Mouse (Mus musculus) bone marrow, adult 2 months (tissue): Measurements from ENCODE around the gene Platr17. TPM values are rescaled to one million over a fixed set of nuclear protein-coding genes. Genes with fewer than 3 reads are reported as not detected.
"Not testable (repeated sequence)": the region's sequence is repeated elsewhere in the genome, so short reads cannot be mapped to it uniquely, and the experiment has no call there.

Source experiments
- H3K27ac ChIP-seq: fragments of 200-500 bp; 2 replicates; pipeline ENCODE4 v1.5.1; 2012; ENCODE audit warnings: low read depth, mild to moderate bottlenecking, control low read depth, inconsistent platforms, low read length; ENCODE audit not compliant: control insufficient read depth, poor library complexity, insufficient read depth
- H3K4me1 ChIP-seq: fragments of 200-500 bp; 2 replicates; pipeline ENCODE4 v1.6.1; 2011; ENCODE audit warnings: low read length; ENCODE audit not compliant: control insufficient read depth, insufficient read depth
- H3K4me3 ChIP-seq: fragments of 200-500 bp; replicated peaks from 2 replicates; pipeline ENCODE3; 2011; ENCODE audit warnings: mild to moderate bottlenecking, low read depth, low read length, control low read depth; ENCODE audit not compliant: control insufficient read depth
- CTCF ChIP-seq: fragments of 200-500 bp; IDR thresholded peaks from 2 replicates; pipeline ENCODE4 v1.5.1; 2011; ENCODE audit warnings: low read length, control low read depth; ENCODE audit not compliant: control insufficient read depth, insufficient read depth
- POLR2A ChIP-seq: fragments of 200-500 bp; IDR thresholded peaks from 2 replicates; pipeline ENCODE4 v1.6.1; 2011; ENCODE audit warnings: low read depth, mild to moderate bottlenecking, control low read depth, low read length, borderline replicate concordance; ENCODE audit not compliant: control insufficient read depth
- WGBS: fragments of 180-500 bp; shearing (Covaris S2); methylation state at CpG from one replicate; pipeline ENCODE4 v1.1.7; 2018; 5-methylcytosine and 5-hydroxymethylcytosine counted together
- polyA plus RNA-seq: library from polyadenylated mRNA; stranded (reverse); fragments of >200 nt; gene quantifications from 2 replicates; pipeline ENCODE4 v1.2.4, GENCODE M21; 2011; ENCODE audit warnings: low replicate concordance; ENCODE audit not compliant: missing spikeins, insufficient read depth, insufficient read length

Platr17 gene
- polyA plus RNA-seq, 1 experiment: 1.9 TPM

DNA sequence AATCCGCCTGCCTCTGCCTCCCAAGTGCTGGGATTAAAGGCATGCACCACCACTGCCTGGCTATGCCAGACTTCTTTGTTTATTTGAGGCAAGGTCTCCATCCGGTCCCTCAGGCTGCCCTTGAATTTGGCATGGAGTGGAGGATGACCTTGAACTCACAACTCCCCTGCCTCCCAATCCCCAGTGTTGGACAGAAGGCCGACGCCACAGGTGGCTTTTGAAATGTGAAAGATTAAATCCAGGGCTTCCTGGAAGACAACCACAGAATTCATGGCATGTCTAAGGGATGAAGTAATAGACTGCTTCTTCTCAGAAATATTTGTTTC is 4.0 kb upstream of the Platr17 start:
- 73% methylated on average over 4 of the region's 4 CpGs for whole genome bisulfite sequencing
- H3K4me3 ChIP-seq: no peak overlapping the region
- H3K4me1 ChIP-seq: peaks cover 6% of the 10 kb centered on the region
- no peak for TF ChIP-seq CTCF
- no peak overlapping the region for H3K27ac ChIP-seq

DNA sequence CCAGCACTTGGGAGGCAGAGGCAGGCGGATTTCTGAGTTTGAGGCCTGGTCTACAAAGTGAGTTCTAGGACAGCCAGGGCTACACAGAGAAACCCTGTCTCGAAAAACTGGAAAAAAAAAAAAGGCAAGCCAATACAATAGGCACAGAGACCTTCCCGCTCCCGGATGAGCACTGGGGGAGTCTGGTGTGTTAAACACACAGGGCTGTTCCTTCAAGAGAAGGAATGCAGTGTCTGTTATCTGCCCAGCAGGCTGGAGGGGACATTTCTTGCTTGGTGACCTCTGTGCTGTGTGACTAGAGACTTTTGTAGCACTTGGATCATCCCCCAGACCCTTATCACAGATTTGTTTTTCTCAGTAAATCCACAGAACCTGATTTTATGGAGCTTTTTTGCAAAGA is 3.3 kb upstream of the Platr17 start:
- no peak for TF ChIP-seq POLR2A
- TF ChIP-seq CTCF: no peak
- WGBS: 80% methylated on average over 4 of the region's 4 CpGs
- Histone ChIP-seq H3K27ac (no peak overlapping the region), H3K4me3 (no peak overlapping the region), H3K4me1 (peaks cover 6% of the 10 kb centered on the region)

DNA sequence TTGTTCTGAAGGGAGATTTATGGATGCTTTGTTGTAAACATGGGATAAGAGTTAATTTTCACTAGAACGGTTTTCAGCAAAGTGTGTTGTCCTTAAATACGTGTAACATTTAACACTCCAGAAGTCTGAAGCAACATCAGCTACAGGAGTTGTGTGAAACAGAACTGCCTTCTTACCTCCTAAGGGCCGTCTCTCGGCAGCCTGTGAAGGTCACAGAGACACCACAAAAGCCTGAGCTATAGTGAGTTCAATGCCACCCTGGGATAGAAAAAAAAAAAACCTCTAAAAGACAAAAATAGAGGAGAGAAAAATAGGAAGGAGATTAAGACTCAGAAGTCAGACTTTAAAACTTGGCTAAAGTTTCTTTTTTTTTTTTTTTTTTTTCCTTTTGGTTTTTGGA is 2.9 kb upstream of the Platr17 start:
- peaks cover 6% of the 10 kb centered on the region for H3K4me1 ChIP-seq
- H3K4me3 ChIP-seq: no peak overlapping the region
- TF ChIP-seq POLR2A (no peak), CTCF (no peak)
- 53% methylated on average over 4 of the region's 4 CpGs for WGBS
- H3K27ac ChIP-seq: no peak overlapping the region

DNA sequence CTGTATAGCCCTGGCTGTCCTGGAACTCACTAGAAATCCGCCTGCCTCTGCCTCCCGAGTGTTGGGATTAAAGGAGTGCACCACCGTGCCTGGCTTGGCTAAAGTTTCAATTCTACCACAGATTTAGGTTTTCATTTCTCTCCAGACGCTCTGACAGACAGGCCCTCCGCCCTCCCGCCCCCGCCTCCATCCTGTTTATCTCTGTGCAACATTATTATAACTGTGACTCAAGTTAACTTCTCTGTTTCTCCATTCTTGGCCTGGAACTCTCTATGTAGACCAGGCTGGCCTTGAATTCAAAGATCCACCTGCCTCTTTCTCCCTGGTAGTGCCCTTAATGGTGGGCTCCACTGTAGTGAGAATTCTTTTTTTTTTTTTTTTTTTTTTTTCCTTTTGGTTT is 2.4 kb upstream of the Platr17 start:
- WGBS: 12% methylated on average over 7 of the region's 7 CpGs
- Histone ChIP-seq H3K4me1 (peaks cover 6% of the 10 kb centered on the region), H3K4me3 (no peak overlapping the region), H3K27ac (no peak overlapping the region)
- TF ChIP-seq POLR2A (no peak), CTCF (no peak)

DNA sequence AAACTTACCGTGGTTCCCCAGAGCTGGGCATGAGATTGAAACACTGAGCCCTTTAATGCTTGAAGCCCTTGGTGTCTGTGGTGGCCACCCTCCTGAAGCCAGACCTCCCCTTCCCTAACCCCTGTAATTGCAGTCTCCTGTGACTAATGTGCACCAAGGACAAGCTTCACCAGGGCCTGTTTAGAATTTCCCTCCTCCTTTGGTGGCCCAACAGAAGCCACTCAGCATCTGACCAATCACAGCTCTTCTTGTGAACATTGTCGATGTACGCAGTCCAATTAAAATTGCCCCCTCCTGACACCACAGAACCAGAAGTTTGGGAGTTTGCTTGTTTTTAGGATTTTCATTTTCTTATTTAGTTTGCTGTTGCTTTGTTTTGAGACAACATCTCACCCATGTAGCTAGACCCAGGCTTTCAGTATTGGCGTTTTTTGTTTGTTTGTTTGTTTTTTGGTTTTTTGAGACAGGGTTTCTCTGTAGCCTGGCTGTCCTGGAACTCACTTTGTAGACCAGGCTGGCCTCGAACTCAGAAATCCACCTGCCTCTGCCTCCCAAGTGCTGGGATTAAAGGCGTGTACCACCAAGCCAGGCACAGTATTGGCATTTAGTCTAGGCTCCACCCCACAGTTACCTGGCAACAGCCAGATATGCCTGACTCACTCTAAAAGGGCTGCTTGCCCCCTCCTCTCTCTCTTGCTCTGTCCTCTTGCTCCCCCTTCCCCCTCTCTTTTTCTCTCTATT is 854 bp upstream of the Platr17 start:
- not testable (repeated sequence) for H3K27ac ChIP-seq, H3K4me1 ChIP-seq, H3K4me3 ChIP-seq
- WGBS: 68% methylated on average over 6 of the region's 6 CpGs

DNA sequence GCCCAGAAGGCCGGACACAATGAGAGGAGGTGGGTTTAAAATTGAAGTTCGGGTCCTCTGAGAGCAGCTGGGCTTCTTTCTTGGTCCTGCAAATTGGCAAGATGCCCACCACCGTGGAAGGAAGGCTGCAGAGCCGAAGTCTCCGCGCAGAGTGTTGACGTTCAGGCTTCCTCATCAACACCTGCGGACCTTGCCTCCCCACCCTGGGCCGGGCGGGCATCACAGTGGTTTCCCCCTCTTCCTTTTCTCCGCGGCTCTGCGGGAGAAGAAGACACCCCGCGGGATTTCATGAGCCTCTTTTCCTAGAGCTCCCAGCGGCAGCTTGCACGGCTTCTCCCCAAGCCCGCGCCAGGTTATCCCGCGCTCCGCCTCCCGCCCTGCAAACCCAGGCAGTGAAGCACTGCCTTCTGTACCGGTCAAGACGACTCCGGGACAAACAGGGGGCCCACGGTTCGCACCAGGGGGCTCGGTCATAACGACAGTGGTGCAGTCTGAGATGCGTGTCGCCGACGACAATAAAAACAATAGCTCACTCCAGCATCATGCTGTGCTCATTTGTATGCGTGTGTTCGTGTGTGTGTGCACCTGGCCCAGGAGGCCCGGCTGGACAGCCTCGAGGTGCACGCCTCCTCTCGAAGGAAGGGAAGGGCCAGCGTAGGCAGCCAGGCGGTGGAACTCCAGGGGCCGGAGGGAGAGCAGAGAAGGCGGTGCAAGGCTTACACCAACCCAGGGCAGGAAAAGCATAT is 3.6 kb downstream of the Platr17 start:
- H3K4me3 ChIP-seq: peak overlapping the region; percentile 79
- WGBS: under 1% methylated on average over 44 of the region's 44 CpGs
- no peaks in the 10 kb centered on the region; the same call in 1 of the 2 replicates for H3K4me1 ChIP-seq
- TF ChIP-seq CTCF (no peak), POLR2A (peak; percentile 16; the same call in 1 of the 2 replicates)
- H3K27ac ChIP-seq: peak overlapping the region; percentile 91

DNA sequence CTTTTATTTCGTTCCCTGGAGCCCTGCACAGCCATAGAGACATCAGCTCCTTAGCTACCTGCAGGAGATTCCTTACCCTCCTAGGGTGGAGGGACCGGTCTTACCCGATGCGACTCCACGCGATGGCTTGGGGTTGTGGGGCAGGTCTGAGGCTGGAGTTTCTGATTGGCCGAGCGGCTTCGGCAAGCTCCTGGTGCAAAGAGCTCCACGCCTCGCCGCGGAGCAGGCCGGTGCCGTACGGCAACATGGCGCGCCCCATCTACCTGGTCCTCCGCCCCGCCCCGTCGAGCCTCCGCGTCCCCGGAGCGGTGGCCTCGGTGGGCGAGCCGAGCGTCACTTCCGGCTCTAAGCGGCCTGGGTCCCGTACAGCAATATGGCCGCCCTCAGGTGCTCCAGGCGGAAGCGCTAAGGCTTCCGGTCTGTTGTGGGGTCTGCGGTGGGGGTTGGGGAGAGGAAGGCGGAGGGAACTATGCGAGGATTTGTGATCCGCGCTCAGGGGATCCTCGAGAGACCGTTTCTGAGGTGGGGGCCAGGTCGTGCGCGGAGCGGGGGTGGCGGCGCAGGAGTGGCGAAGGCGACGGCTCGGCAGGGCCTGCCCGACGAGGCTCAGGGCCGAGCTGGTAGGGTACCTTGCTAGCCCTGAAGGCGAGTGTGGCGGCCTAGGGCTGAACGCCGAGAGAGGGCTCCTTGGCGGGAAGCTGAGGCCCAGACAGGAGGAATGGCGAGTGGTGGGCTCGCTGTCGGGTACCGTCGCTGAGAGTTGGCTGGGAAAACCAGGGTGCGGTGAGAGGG is 4.3 kb downstream of the Platr17 start, which contains the start of gene Daxx:
Gene Daxx, plus strand, starts transcription at position 338 of the 792 bp plus-strand sequence.
- WGBS: under 1% methylated on average over 68 of the region's 68 CpGs
- TF ChIP-seq CTCF (no peak), POLR2A (peak; percentile 32; the same call in 1 of the 2 replicates)
- Histone ChIP-seq H3K4me1 (no peaks in the 10 kb centered on the region; the same call in 1 of the 2 replicates), H3K27ac (peak within 1 kb of the TSS; percentile 91), H3K4me3 (peak within 1 kb of the TSS; percentile 79)

DNA sequence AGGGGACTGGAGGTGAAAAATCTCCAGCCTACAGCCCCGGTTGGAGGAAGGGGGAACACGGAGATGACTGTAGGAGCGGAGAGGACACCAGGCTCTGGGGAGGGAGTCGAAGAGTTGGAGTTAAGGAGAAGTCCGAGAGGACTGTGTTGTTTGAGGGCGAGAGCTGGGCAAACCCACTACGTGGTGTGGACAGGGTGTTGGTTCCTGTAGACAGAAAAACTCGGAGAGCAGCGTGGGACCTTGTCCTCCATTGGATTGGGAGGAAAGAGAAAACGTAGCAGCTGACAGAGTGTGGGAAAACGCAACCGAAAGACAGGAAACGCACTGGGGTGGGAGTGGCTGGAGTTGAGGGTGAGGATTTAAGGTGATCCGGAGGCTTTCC is 4.9 kb downstream of the Platr17 start:
- TF ChIP-seq CTCF: no peak
- Histone ChIP-seq H3K27ac (peak overlapping the region; percentile 91), H3K4me1 (no peaks in the 10 kb centered on the region; the same call in 1 of the 2 replicates), H3K4me3 (peak overlapping the region; percentile 79)
- WGBS: under 1% methylated on average over 14 of the region's 14 CpGs
